Mouse (Mus musculus) liver, adult 2 months (tissue): ENCODE measurements around the gene Usp6nl. TPM values are rescaled to one million over a fixed set of nuclear protein-coding genes. Genes with fewer than 3 reads are reported as not detected.

Experiments used
- DNase-seq: peaks from one replicate; pipeline ENCODE4 v3.0.0-alpha.2; 2011; ENCODE audit warnings: low read depth, low spot score; ENCODE audit errors: extremely low read depth
- H3K27ac ChIP-seq: fragments of 200-500 bp; replicated peaks from 2 replicates; pipeline ENCODE4 v1.5.1; 2012; ENCODE audit warnings: low read depth, mild to moderate bottlenecking, control low read depth, inconsistent platforms, low read length; ENCODE audit not compliant: insufficient read depth
- H3K27me3 ChIP-seq: fragments of 200-500 bp; 2 replicates; pipeline ENCODE4 v1.6.1; 2012; ENCODE audit warnings: mild to moderate bottlenecking, moderate library complexity, low read length, inconsistent platforms; ENCODE audit not compliant: control insufficient read depth, insufficient read depth
- H3K36me3 ChIP-seq: fragments of 200-500 bp; 2 replicates; pipeline ENCODE4 v1.6.1; 2012; ENCODE audit warnings: low read length, inconsistent platforms; ENCODE audit not compliant: control insufficient read depth, insufficient read depth
- H3K4me1 ChIP-seq: fragments of 200-500 bp; 2 replicates; pipeline ENCODE4 v1.6.1; 2011; ENCODE audit warnings: low read length; ENCODE audit not compliant: control insufficient read depth, insufficient read depth
- H3K4me3 ChIP-seq: fragments of 200-500 bp; 2 replicates; pipeline ENCODE4 v1.5.1; 2011; ENCODE audit warnings: low read depth, mild to moderate bottlenecking, control low read depth, low read length, moderate library complexity; ENCODE audit not compliant: insufficient read depth
- H3K79me2 ChIP-seq: fragments of 200-500 bp; 2 replicates; pipeline ENCODE4 v1.6.1; 2012; ENCODE audit warnings: inconsistent platforms, mild to moderate bottlenecking, low read length, moderate library complexity; ENCODE audit not compliant: control insufficient read depth, insufficient read depth
- H3K9ac ChIP-seq: fragments of 200-500 bp; 2 replicates; pipeline ENCODE4 v1.6.1; 2012; ENCODE audit warnings: low read depth, mild to moderate bottlenecking, control low read depth, inconsistent platforms, low read length
- CTCF ChIP-seq: fragments of 200-500 bp; IDR thresholded peaks from 2 replicates; pipeline ENCODE4 v1.5.1; 2011; ENCODE audit warnings: low read depth, low read length, control low read depth
- POLR2A ChIP-seq: fragments of 200-500 bp; IDR thresholded peaks from 2 replicates; pipeline ENCODE4 v1.6.1; 2011; ENCODE audit warnings: low read length, control low read depth; ENCODE audit not compliant: insufficient read depth; ENCODE audit errors: extremely low read depth
- WGBS: fragments of 180-500 bp; shearing (Covaris S2); methylation state at CpG from one replicate; pipeline ENCODE4 v1.1.7; 2018; 5-methylcytosine and 5-hydroxymethylcytosine counted together
- polyA plus RNA-seq: library from polyadenylated mRNA; depleted of rRNA; stranded (reverse); fragments of >200 nt; gene quantifications from 2 replicates; pipeline ENCODE4 v1.2.3, GENCODE M21; 2012
- total RNA-seq: library from RNA; depleted of rRNA; stranded (reverse); fragments of >200 nt; gene quantifications from 2 replicates; pipeline ENCODE4 v1.2.3, GENCODE M21; 2014

The Usp6nl gene
- total and polyA plus RNA-seq, 2 experiments = 7.6 to 7.9 TPM

GRCm38 (mm10) chr2:6284784-6285183, 37.7 kb upstream of the Usp6nl start:
- Histone ChIP-seq H3K4me1 (no peaks in the 10 kb centered on the region), H3K4me3 (no peak overlapping the region), H3K36me3 (no peaks in the 10 kb centered on the region), H3K9ac (no peak overlapping the region), H3K79me2 (no peaks in the 10 kb centered on the region), H3K27me3 (no peaks in the 10 kb centered on the region), H3K27ac (no peak overlapping the region)
- TF ChIP-seq CTCF (no peak), POLR2A (no peak)
- WGBS = 73% methylated on average over 3 of the region's 3 CpGs
- no peak for DNase-seq

- TF ChIP-seq POLR2A (no peak), CTCF (no peak)
- Histone ChIP-seq H3K27ac (no peak overlapping the region), H3K4me1 (no peaks in the 10 kb centered on the region)
Measured at GRCm38 (mm10) chr2:6285794-6286193, 36.7 kb upstream of the Usp6nl start.

GRCm38 (mm10) chr2:6293825-6294444, 28.5 kb upstream of the Usp6nl start:
- Histone ChIP-seq H3K79me2 (no peaks in the 10 kb centered on the region), H3K27me3 (no peaks in the 10 kb centered on the region), H3K4me1 (peaks cover 4% of the 10 kb centered on the region), H3K4me3 (no peak overlapping the region), H3K9ac (no peak overlapping the region), H3K27ac (no peak overlapping the region), H3K36me3 (no peaks in the 10 kb centered on the region)
- no peak for DNase-seq
- WGBS = 88% methylated on average over 11 of the region's 11 CpGs
- TF ChIP-seq CTCF (no peak), POLR2A (no peak)

More at GRCm38 (mm10) chr2:6285794-6286193, 36.7 kb upstream of the Usp6nl start:
- no peak overlapping the region for H3K4me3 ChIP-seq
- no peaks in the 10 kb centered on the region for H3K79me2 ChIP-seq
- H3K36me3 ChIP-seq = no peaks in the 10 kb centered on the region
- 86% methylated on average over 1 of the region's 1 CpGs for WGBS
- H3K9ac ChIP-seq = no peak overlapping the region
- DNase-seq = no peak
- no peaks in the 10 kb centered on the region for H3K27me3 ChIP-seq

- H3K9ac ChIP-seq = no peak overlapping the region
- no peak overlapping the region for H3K4me3 ChIP-seq
- WGBS = 63% methylated on average over 7 of the region's 7 CpGs
- H3K4me1 ChIP-seq = peaks cover 4% of the 10 kb centered on the region
- no peaks in the 10 kb centered on the region for H3K36me3 ChIP-seq
- H3K27me3 ChIP-seq = no peaks in the 10 kb centered on the region
- H3K27ac ChIP-seq = no peak overlapping the region
- no peak for TF ChIP-seq CTCF
- DNase-seq = no peak
- H3K79me2 ChIP-seq = no peaks in the 10 kb centered on the region
Measured at GRCm38 (mm10) chr2:6294993-6295628, 27.4 kb upstream of the Usp6nl start.

GRCm38 (mm10) chr2:6304768-6305167, 17.7 kb upstream of the Usp6nl start:
- Histone ChIP-seq H3K27ac (no peak overlapping the region), H3K4me1 (no peaks in the 10 kb centered on the region; the same call in 1 of the 2 replicates), H3K9ac (no peak overlapping the region), H3K27me3 (no peaks in the 10 kb centered on the region), H3K36me3 (no peaks in the 10 kb centered on the region), H3K79me2 (no peaks in the 10 kb centered on the region), H3K4me3 (no peak overlapping the region)
- peak; percentile 72 for DNase-seq
- 21% methylated on average over 4 of the region's 4 CpGs for WGBS
- TF ChIP-seq POLR2A = no peak
- TF ChIP-seq CTCF = no peak

GRCm38 (mm10) chr2:6306861-6307260, 15.6 kb upstream of the Usp6nl start:
- H3K4me3 ChIP-seq = no peak overlapping the region
- H3K36me3 ChIP-seq = no peaks in the 10 kb centered on the region
- 85% methylated on average over 3 of the region's 3 CpGs for WGBS
- TF ChIP-seq CTCF = no peak
- TF ChIP-seq POLR2A = no peak
- H3K27me3 ChIP-seq = no peaks in the 10 kb centered on the region
- H3K27ac ChIP-seq = no peak overlapping the region
- H3K9ac ChIP-seq = no peak overlapping the region
- no peaks in the 10 kb centered on the region; the same call in 1 of the 2 replicates for H3K4me1 ChIP-seq
- no peak for DNase-seq
- no peaks in the 10 kb centered on the region for H3K79me2 ChIP-seq
